Mouse (Mus musculus): Measurements from ENCODE around the gene Bloc1s1. TPM values are rescaled to one million over a fixed set of nuclear protein-coding genes. Genes with fewer than 3 reads are reported as not detected.
A peak's percentile ranks its signal among the peaks of the same experiment; 100 is the strongest.

Bloc1s1 gene
- polyA plus RNA-seq, 1 experiment from 2014 or later = 276 TPM

GRCm38 (mm10) chr10:128918246-128918645, 5.6 kb downstream of the Bloc1s1 start:
- Histone ChIP-seq H3K4me2 (ENCODE audit: low read length) (no peak overlapping the region), H3K27me3 (ENCODE audit: insufficient read depth, low read length) (no peaks in the 10 kb centered on the region), H3K4me1 (replicated peaks; ENCODE audit: insufficient read depth, low read length) (peaks cover 35% of the 10 kb centered on the region), H3K27ac (0 out of 2 replicates have a peak overlapping the region, but pooled peaks have one; percentile 25), H3K9ac (ENCODE audit: low read depth, low read length) (no peak overlapping the region), H3K4me3 (replicated peaks; ENCODE audit: low read depth, low read length) (no peak overlapping the region), H3K36me3 (ENCODE audit: insufficient read depth, low read length) (peaks cover 30% of the 10 kb centered on the region; the same call in 1 of the 2 replicates), H3K9me3 (replicated peaks; ENCODE audit: low read length) (no peaks in the 10 kb centered on the region)
- no peak for ATAC-seq (replicated peaks; ENCODE audit: low FRiP score, low read depth)
- WGBS = 70% methylated on average over 7 of the region's 7 CpGs
- DNase-seq (ENCODE audit: low spot score) = no peak
- no peak for TF ChIP-seq CTCF (IDR thresholded peaks at IDR 0.05; ENCODE audit: low read depth)

DNA sequence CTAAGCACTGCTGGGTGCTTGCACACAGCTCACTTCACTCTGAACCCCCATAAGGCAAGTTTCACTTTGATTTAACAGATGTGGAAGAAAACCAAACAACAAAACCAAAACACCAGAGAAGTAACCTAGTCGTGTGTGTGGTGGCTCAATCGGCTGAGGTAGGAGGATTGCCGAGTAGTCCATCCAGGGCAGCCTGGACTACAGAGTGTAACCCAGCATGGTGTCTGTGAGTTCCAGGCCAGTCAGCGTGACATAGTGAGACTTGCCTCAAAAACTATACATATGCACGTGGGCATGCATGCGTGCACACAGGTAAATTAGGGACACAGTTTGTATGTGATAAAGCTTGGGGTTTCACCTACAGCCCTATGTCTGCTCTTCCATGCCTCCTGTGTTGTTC, 6.4 kb downstream of the Bloc1s1 start:
- ATAC-seq (replicated peaks; ENCODE audit: low FRiP score, low read depth) (no peak), DNase-seq (ENCODE audit: low spot score) (no peak)
- Histone ChIP-seq H3K36me3 (ENCODE audit: insufficient read depth, low read length) (peaks cover 30% of the 10 kb centered on the region; the same call in 1 of the 2 replicates), H3K27ac (no peak overlapping the region), H3K27me3 (ENCODE audit: insufficient read depth, low read length) (no peaks in the 10 kb centered on the region), H3K4me1 (replicated peaks; ENCODE audit: insufficient read depth, low read length) (peaks cover 33% of the 10 kb centered on the region), H3K4me2 (ENCODE audit: low read length) (no peak overlapping the region), H3K9ac (ENCODE audit: low read depth, low read length) (no peak overlapping the region), H3K9me3 (replicated peaks; ENCODE audit: low read length) (no peaks in the 10 kb centered on the region), H3K4me3 (replicated peaks; ENCODE audit: low read depth, low read length) (no peak overlapping the region)
- TF ChIP-seq CTCF (IDR thresholded peaks at IDR 0.05; ENCODE audit: low read depth) = no peak
- WGBS = 87% methylated on average over 6 of the region's 6 CpGs

- no peak overlapping the region for H3K4me2 ChIP-seq (ENCODE audit: low read length)
- H3K4me1 ChIP-seq (replicated peaks; ENCODE audit: insufficient read depth, low read length) = peaks cover 25% of the 10 kb centered on the region
- no peak overlapping the region for H3K4me3 ChIP-seq (replicated peaks; ENCODE audit: low read depth, low read length)
- H3K9me3 ChIP-seq (replicated peaks; ENCODE audit: low read length) = no peaks in the 10 kb centered on the region
- H3K36me3 ChIP-seq (ENCODE audit: insufficient read depth, low read length) = peaks cover 30% of the 10 kb centered on the region; the same call in 1 of the 2 replicates
- ATAC-seq (replicated peaks; ENCODE audit: low FRiP score, low read depth) = no peak
- no peak for DNase-seq (ENCODE audit: low spot score)
- no peaks in the 10 kb centered on the region for H3K27me3 ChIP-seq (ENCODE audit: insufficient read depth, low read length)
- 81% methylated on average over 3 of the region's 3 CpGs for WGBS
- H3K27ac ChIP-seq = no peak overlapping the region
- no peak for TF ChIP-seq CTCF (IDR thresholded peaks at IDR 0.05; ENCODE audit: low read depth)
- H3K9ac ChIP-seq (ENCODE audit: low read depth, low read length) = no peak overlapping the region
Observed at GRCm38 (mm10) chr10:128916665-128917064, 7.2 kb downstream of the Bloc1s1 start.

DNA sequence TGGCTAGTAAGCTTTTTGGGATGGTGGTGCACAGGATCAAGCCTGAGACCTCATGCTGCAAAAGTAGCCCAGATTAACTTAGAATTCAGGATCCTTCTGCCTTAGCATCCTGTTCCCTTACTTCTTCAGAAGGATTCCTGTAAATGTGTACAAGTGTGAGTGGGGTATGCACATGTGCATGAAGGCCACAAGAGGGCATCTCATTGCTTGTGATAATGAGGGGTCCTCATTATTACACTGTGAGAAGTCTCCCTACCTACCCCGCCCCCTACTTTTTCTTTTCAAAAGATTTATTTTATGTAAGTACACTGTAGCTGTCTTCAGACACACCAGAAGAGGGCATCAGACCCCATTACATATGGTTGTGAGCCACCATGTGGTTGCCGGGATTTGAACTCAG, 8.3 kb downstream of the Bloc1s1 start:
- Histone ChIP-seq H3K4me1 (replicated peaks; ENCODE audit: insufficient read depth, low read length) (peaks cover 14% of the 10 kb centered on the region), H3K36me3 (ENCODE audit: insufficient read depth, low read length) (peaks cover 30% of the 10 kb centered on the region; the same call in 1 of the 2 replicates), H3K27me3 (ENCODE audit: insufficient read depth, low read length) (no peaks in the 10 kb centered on the region), H3K27ac (no peak overlapping the region), H3K4me2 (ENCODE audit: low read length) (no peak overlapping the region), H3K9me3 (replicated peaks; ENCODE audit: low read length) (no peaks in the 10 kb centered on the region), H3K4me3 (replicated peaks; ENCODE audit: low read depth, low read length) (no peak overlapping the region), H3K9ac (ENCODE audit: low read depth, low read length) (no peak overlapping the region)
- peak; percentile 54 for TF ChIP-seq CTCF (IDR thresholded peaks at IDR 0.05; ENCODE audit: low read depth)
- DNase-seq (ENCODE audit: low spot score) (no peak), ATAC-seq (replicated peaks; ENCODE audit: low FRiP score, low read depth) (no peak)
- WGBS = 96% methylated on average over 2 of the region's 2 CpGs

DNA sequence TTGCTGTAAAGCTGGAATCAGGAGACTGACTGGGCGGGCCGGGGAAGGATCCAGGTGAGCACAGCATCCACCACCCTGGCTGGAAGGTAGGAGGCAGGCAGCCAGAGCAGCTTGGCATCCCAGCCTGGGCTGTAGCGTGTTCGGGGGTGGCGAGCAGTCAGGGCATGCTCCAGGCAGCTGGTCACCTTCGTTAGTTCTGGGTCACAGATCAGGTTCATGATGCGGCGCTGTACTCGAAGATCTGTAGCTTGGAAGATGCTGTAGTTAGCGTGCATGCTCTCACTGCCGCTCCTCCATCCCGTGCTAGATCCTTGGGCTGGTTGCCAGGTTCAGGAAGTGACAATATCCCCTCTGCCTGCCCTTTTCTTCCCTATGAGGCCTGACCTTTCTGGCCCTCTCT, 10.1 kb downstream of the Bloc1s1 start:
- Histone ChIP-seq H3K4me3 (replicated peaks; ENCODE audit: low read depth, low read length) (no peak overlapping the region), H3K4me1 (replicated peaks; ENCODE audit: insufficient read depth, low read length) (peaks cover 12% of the 10 kb centered on the region), H3K27me3 (ENCODE audit: insufficient read depth, low read length) (no peaks in the 10 kb centered on the region), H3K27ac (no peak overlapping the region), H3K36me3 (ENCODE audit: insufficient read depth, low read length) (peaks cover 30% of the 10 kb centered on the region; the same call in 1 of the 2 replicates), H3K4me2 (ENCODE audit: low read length) (no peak overlapping the region), H3K9ac (ENCODE audit: low read depth, low read length) (no peak overlapping the region), H3K9me3 (replicated peaks; ENCODE audit: low read length) (no peaks in the 10 kb centered on the region)
- no peak for ATAC-seq (replicated peaks; ENCODE audit: low FRiP score, low read depth)
- 60% methylated on average over 12 of the region's 12 CpGs for WGBS
- no peak for DNase-seq (ENCODE audit: low spot score)
- no peak for TF ChIP-seq CTCF (IDR thresholded peaks at IDR 0.05; ENCODE audit: low read depth)

- Histone ChIP-seq H3K9ac (ENCODE audit: low read depth, low read length) (no peak overlapping the region), H3K4me2 (ENCODE audit: low read length) (no peak overlapping the region), H3K9me3 (replicated peaks; ENCODE audit: low read length) (no peaks in the 10 kb centered on the region), H3K27ac (peak overlapping the region; percentile 27; the same call in 1 of the 2 replicates), H3K4me3 (replicated peaks; ENCODE audit: low read depth, low read length) (no peak overlapping the region), H3K36me3 (ENCODE audit: insufficient read depth, low read length) (peaks cover 30% of the 10 kb centered on the region; the same call in 1 of the 2 replicates), H3K4me1 (replicated peaks; ENCODE audit: insufficient read depth, low read length) (peaks cover 12% of the 10 kb centered on the region), H3K27me3 (ENCODE audit: insufficient read depth, low read length) (no peaks in the 10 kb centered on the region)
- WGBS = 5% methylated on average over 5 of the region's 5 CpGs
- 0 out of 2 replicates have a peak, but pooled peaks have one; percentile 5 for ATAC-seq (replicated peaks; ENCODE audit: low FRiP score, low read depth)
- peak; percentile 100 for TF ChIP-seq CTCF (IDR thresholded peaks at IDR 0.05; ENCODE audit: low read depth)
- DNase-seq (ENCODE audit: low spot score) = peak; percentile 95
Observed at GRCm38 (mm10) chr10:128913219-128913618, 10.6 kb downstream of the Bloc1s1 start.

DNA sequence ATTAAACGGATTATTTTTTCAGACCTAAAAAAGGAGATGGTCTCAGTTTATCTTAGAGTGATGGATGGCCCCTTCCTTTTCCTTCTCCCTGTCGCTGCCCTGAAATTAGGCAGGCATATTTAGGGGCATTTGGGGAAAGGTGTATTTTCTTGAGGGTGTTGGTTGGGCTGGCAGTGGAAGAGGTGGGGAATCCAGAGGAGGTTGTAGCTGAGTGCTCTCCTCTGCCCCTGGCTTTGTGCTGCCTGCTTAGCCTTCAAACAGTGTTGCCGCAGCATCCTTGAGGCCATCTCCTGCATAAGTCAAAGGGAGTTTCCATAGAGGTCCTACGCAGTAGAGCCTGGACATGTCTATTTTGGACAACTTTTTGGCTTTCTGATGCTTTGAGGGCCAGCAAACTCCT, 11.0 kb downstream of the Bloc1s1 start:
- Histone ChIP-seq H3K9ac (ENCODE audit: low read depth, low read length) (no peak overlapping the region), H3K9me3 (replicated peaks; ENCODE audit: low read length) (no peaks in the 10 kb centered on the region), H3K4me1 (replicated peaks; ENCODE audit: insufficient read depth, low read length) (peaks cover 12% of the 10 kb centered on the region), H3K27me3 (ENCODE audit: insufficient read depth, low read length) (no peaks in the 10 kb centered on the region), H3K4me3 (replicated peaks; ENCODE audit: low read depth, low read length) (no peak overlapping the region), H3K36me3 (ENCODE audit: insufficient read depth, low read length) (peaks cover 30% of the 10 kb centered on the region; the same call in 1 of the 2 replicates), H3K4me2 (ENCODE audit: low read length) (no peak overlapping the region), H3K27ac (peak overlapping the region; percentile 27; the same call in 1 of the 2 replicates)
- WGBS = 75% methylated on average over 4 of the region's 4 CpGs
- DNase-seq (ENCODE audit: low spot score) (no peak), ATAC-seq (replicated peaks; ENCODE audit: low FRiP score, low read depth) (no peak)
- TF ChIP-seq CTCF (IDR thresholded peaks at IDR 0.05; ENCODE audit: low read depth) = no peak

Measured in kidney, postnatal 0 days (tissue).